ENCODE assay signal across 28 mouse cellular contexts in genomic region chr4:31566158-31566557, GRCm38 (mm10).
DNase-seq lines count a peak whose midpoint lies in the region; ATAC-seq and TF ChIP-seq lines count a peak whose summit lies in the region.
"Had no signal": no experiment of that assay in that cellular context is flagged by ENCODE, and none has a peak within 500 bp of the region (broad histone marks: within the 10 kb centered on the region; RNA-seq: fewer than 3 reads in every experiment).

No protein-coding gene starts in this region.

- peak; percentile 53; the same call in 1 of the 2 replicates for ATAC-seq in hindbrain, embryonic 11.5 days (ENCODE audit: low FRiP score)
- ATAC-seq in hindbrain, postnatal 0 days = no peak
- ATAC-seq: CD4-positive, CD25-positive, alpha-beta regulatory T cell, adult 4 months; inflammation-experienced regulatory T-cells, adult 6 months; lung, postnatal 0 days; midbrain, embryonic 16.5 days had no signal

- no peak for TF ChIP-seq CTCF in hindbrain, postnatal 0 days (IDR thresholded peaks at IDR 0.05; ENCODE audit: low read depth)

- 58% methylated on average over 5 of the region's 5 CpGs for WGBS in hindbrain, embryonic 11.5 days
- 48% methylated on average over 5 of the region's 5 CpGs for WGBS in hindbrain, postnatal 0 days

- no peak overlapping the region for H3K4me2 ChIP-seq in hindbrain, embryonic 11.5 days (replicated peaks; ENCODE audit: low read depth, low read length)
- no peak overlapping the region for H3K4me2 ChIP-seq in hindbrain, postnatal 0 days (ENCODE audit: low read depth, low read length)
- H3K4me2 ChIP-seq: embryonic facial prominence, embryonic 12.5 days; heart, embryonic 13.5 days; hindbrain, embryonic 14.5 days; limb, embryonic 15.5 days; liver, embryonic 13.5 days had no signal

- no peak overlapping the region for H3K4me3 ChIP-seq in hindbrain, embryonic 11.5 days (ENCODE audit: low read depth, low read length)
- H3K4me3 ChIP-seq in hindbrain, postnatal 0 days (ENCODE audit: low read length) = no peak overlapping the region
- H3K4me3 ChIP-seq: embryonic facial prominence, embryonic 12.5 days; heart, embryonic 13.5 days; layer of hippocampus, adult 2 months; limb, embryonic 15.5 days; liver, embryonic 13.5 days; megakaryocyte, embryonic 14.5 days had no signal

- intact Hi-C loops in left cerebral cortex, postnatal 14 days (cut with DNase I) = no loop called here

- peak; percentile 92 for DNase-seq in heart, adult 11 months
- DNase-seq in heart, postnatal 4 days = no peak
- no peak for DNase-seq in hindbrain, embryonic 11.5 days (ENCODE audit: low spot score)
- no peak for DNase-seq in hindbrain, postnatal 0 days (ENCODE audit: low spot score)
- peak; percentile 14 for DNase-seq in testis, postnatal 14 days (ENCODE audit: low spot score)
- no peak for DNase-seq in testis, postnatal 10 days (ENCODE audit: low spot score)
- DNase-seq in left cerebral cortex, postnatal 14 days (ENCODE audit: low spot score in 2 of 2) = no peak
- DNase-seq: cerebellum, adult 8-10 months; cerebellum, postnatal 25 days; gastrocnemius, postnatal 14 days; kidney, adult 11 months; left cerebral cortex, postnatal 4 days; liver, embryonic 13.5 days; lung, adult 18-20 months; lung, postnatal 4 days; right cerebral cortex, postnatal 4 days; thymus, postnatal 4 days had no signal

- H3K27ac ChIP-seq in hindbrain, embryonic 11.5 days (ENCODE audit: low read depth, low read length) = no peak overlapping the region
- H3K27ac ChIP-seq in hindbrain, postnatal 0 days = no peak overlapping the region
- H3K27ac ChIP-seq: embryonic facial prominence, embryonic 12.5 days; heart, embryonic 13.5 days; hindbrain, embryonic 14.5 days; layer of hippocampus, adult 2 months; limb, embryonic 15.5 days; liver, embryonic 13.5 days; stomach, postnatal 0 days had no signal

- H3K27me3 ChIP-seq in hindbrain, embryonic 11.5 days (ENCODE audit: control insufficient read depth, insufficient read depth, low read length) = no peaks in the 10 kb centered on the region
- no peaks in the 10 kb centered on the region for H3K27me3 ChIP-seq in hindbrain, postnatal 0 days (ENCODE audit: insufficient read depth, low read length)
- H3K27me3 ChIP-seq: embryonic facial prominence, embryonic 12.5 days; heart, embryonic 13.5 days; limb, embryonic 15.5 days; liver, embryonic 13.5 days; megakaryocyte, embryonic 14.5 days had no signal

- no peaks in the 10 kb centered on the region for H3K4me1 ChIP-seq in hindbrain, embryonic 11.5 days (replicated peaks; ENCODE audit: control insufficient read depth, insufficient read depth, low read length)
- H3K4me1 ChIP-seq in hindbrain, postnatal 0 days (ENCODE audit: insufficient read depth, low read length) = no peaks in the 10 kb centered on the region
- H3K4me1 ChIP-seq: embryonic facial prominence, embryonic 12.5 days; liver, embryonic 13.5 days; megakaryocyte, embryonic 14.5 days had no signal

- H3K9ac ChIP-seq in hindbrain, embryonic 11.5 days (ENCODE audit: low read depth, low read length) = no peak overlapping the region
- H3K9ac ChIP-seq in hindbrain, postnatal 0 days (replicated peaks; ENCODE audit: low read length) = no peak overlapping the region
- H3K9ac ChIP-seq: embryonic facial prominence, embryonic 12.5 days; heart, embryonic 13.5 days; hindbrain, embryonic 14.5 days; limb, embryonic 15.5 days; liver, embryonic 13.5 days had no signal

- no peaks in the 10 kb centered on the region for H3K36me3 ChIP-seq in hindbrain, embryonic 11.5 days (ENCODE audit: control insufficient read depth, insufficient read depth, low read length)
- no peaks in the 10 kb centered on the region for H3K36me3 ChIP-seq in hindbrain, postnatal 0 days (ENCODE audit: insufficient read depth, low read length)
- H3K36me3 ChIP-seq: embryonic facial prominence, embryonic 12.5 days; heart, embryonic 13.5 days; limb, embryonic 15.5 days; liver, embryonic 13.5 days had no signal

- H3K9me3 ChIP-seq in hindbrain, embryonic 11.5 days (ENCODE audit: control insufficient read depth, low read length) = no peaks in the 10 kb centered on the region
- H3K9me3 ChIP-seq in hindbrain, postnatal 0 days (ENCODE audit: low read length) = no peaks in the 10 kb centered on the region
- H3K9me3 ChIP-seq: embryonic facial prominence, embryonic 12.5 days; heart, embryonic 13.5 days; limb, embryonic 15.5 days; liver, embryonic 13.5 days had no signal

Comparison
In these comparisons a context has a peak if more than half of its experiments do, and no peak if none do; other contexts are left out.
1. DNase-seq: peak in heart, adult 11 months (single experiment) and testis, postnatal 14 days (single experiment); none in heart, postnatal 4 days (single experiment), hindbrain, embryonic 11.5 days (single experiment), hindbrain, postnatal 0 days (single experiment), testis, postnatal 10 days (single experiment) and left cerebral cortex, postnatal 14 days (0 of 2).